Mouse (Mus musculus): ENCODE measurements around the gene Naglu.

The Naglu gene

DNA sequence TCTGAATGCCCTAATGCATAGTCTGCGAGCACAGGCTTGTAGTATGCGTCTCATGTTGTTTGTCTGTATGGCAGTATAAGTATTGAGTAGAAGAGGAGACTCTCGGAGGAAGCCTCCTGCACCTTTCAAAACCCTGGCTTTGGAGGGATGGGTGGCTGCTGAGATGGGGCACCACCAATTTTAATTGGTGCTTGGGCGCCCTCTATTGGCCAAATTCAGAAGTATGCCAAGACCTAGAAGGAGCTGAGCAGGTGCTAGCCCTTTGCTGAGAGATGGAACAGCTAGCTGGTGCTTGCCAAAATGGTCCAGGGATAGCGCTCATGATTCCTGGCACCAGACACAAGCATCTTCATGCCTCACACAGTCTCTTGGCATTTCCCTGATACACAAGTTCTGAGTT lies 12.0 kb upstream of the Naglu start:
- peak; percentile 79 for DNase-seq (ENCODE audit: extremely low spot score)

DNA sequence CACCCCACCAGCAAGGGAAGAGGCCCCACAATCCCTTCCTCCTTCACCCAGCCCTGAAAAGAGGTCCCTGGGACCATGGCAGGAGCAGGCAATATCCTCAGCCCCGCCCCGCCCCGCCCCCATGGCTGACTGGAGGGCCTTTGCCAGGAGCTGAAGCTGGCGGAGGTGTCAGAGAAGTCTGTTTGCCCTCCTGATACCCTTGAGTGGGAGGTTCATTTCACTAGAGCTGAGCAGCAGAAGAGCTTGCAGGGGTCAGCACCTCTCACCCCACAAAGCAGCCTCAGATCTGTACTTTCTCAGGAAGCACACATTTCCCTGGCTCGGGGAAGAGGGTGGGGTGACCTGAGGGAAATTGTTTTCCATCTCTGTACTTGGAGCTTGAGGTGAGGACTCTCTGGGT lies 11.1 kb upstream of the Naglu start:
- DNase-seq (ENCODE audit: extremely low spot score) = no peak

DNA sequence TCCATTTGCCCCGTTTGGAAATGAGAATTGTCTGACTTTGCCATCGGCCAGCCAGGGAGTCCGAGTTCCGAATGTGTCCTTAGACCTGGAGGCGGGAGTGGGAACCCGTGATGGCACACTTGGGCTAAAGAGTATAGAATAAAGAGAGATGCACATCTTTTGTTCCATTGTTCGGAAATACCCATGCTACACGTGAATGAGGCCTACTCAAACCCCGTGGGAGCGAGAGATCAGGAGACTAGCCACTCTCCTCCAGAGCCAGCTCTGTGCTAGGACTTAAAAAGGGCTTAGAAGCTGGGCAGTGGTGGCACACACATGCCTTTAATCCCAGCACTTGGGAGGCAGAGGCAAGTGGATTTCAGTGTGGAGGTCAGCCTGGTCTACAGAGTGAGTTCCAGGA lies 10.3 kb upstream of the Naglu start:
- DNase-seq (ENCODE audit: extremely low spot score) = no peak

DNA sequence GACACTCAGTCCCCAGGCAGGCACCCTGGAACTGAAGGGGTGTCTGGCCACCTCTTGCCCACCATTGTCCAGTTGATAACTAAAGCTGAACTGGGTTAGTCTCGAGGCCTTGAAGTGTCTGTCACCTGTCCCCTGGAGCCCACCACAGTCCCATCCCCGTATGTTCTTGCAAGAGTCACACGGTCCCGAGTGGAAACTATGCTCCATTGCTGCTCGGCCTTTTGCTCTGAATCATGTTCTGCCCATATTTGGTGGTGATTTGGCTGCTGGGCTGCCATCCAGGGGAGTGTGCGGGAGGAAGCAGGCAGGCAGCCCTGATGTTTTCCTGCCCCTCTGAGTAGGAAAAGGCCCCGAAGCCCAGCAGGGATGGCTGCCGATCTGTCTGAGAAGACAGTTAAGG lies 9.7 kb upstream of the Naglu start:
- no peak for DNase-seq (ENCODE audit: extremely low spot score)

DNA sequence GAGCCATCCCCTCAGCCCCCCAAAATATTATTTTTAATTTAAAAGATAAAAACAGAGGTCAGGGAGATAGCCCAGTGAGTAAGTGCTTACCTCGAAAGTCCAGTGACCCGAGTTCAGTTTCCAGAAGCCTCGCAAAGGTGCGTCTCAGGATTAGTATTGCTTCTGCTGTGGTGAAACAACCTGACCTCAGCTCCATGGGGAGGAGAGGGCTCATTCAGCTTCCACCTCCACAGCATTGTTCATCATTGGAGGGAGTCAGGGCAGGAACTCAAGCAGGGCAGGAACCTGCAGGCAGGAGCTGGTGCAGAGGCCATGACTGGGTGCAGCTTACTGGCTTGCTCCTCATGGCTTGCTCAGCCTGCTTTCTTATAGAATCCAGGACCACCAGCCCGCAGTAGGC lies 8.8 kb upstream of the Naglu start:
- no peak for DNase-seq (ENCODE audit: extremely low spot score)

DNA sequence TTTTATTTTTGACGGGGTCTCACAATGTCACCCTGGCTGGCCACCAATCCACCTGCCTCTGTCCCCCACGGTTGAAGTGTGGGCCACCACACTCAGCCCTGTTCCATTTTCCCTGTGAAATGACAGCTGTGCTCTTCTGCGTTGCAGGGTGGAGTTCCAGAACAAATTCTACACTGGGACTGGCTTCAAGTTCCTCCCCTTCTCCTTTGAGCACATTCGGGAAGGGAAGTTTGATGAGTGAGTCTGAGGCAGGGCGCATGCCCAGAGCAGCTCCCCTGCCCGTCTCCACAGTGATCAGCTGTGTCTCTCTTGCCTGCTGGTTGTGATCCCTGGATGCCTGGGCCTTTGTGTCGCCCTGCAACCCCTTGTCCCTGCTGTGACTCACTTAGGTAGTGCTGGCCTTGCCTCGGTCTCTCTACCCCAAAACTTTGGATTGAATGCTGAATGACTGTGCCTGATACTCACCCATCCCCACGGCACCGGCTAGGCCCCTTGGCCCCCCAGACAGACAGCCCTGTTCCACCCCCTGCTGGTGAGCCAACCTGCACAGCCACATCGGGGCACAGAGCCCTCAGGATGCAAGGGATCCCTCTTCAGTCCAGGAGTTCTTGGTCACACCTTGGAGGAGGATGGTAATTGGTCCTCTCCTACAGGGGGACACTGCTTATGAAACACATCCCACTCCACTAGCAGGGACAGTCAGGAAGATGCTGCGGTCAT lies 7.5 kb upstream of the Naglu start:
- no peak for DNase-seq (ENCODE audit: extremely low spot score)

DNA sequence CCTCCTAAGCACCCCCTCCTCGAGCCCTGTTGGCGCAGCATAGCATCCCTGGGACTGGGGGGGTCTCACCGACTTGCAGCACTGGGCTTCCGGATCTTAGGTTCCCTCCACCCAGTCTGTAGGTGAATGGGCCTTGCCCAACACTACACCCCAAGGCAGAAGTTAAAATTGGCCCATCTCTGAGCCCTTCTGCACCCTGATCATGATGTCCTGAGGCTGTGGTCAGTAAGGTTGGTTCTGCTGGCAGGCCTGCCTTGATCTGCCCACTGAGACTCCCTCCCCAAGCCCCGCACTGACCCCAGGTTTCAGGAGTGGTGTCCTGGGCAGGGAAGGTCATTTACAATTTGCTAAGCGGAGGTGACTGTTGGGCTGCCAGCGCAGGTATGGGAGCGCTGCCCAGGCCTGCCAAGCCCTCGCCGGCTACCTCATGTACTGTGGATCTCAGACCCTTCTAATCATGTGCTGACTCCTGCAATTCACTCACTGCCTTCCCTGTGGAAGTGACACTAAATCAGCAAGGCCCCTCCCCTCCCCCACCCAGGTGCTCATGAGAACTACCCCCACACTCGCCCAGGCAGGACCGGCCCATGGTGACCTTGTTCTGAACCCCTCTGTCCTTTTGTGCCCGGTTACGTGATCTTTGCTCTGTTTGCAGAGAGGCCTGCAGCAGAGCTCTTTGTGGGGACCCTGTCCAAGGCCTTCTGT lies 6.7 kb upstream of the Naglu start:
- no peak for DNase-seq (ENCODE audit: extremely low spot score)

DNA sequence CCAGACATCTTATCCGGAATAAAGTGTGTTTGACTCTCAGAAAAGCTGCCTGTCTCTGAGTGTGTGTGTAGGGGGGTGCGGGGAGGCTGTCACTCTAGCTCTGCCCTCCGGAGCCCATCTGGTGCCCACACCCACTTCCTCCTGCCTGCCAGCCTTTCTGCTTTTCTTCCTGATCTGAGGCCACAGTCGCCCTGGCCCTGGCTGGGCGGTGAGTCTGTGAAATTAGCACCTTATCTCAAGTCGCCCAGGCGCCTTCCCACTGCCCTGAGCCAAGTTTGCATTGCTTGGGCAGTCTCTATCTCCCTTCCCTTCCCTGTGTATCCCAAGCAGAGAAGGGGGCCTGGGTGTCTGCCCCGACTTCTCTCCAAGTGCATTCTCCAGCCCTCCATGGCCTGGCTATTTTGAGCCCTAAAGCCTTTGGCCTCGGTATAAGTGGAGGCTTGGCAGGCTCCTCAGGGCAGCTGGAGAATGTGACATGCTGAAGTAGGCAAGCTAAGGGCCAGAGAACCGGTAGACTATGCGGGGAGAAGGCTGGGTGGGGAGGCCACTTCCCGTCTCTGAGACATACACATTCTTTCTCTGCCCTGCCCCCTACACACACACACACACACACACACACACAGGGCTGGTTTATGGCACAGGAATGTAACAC lies 6.0 kb upstream of the Naglu start:
- DNase-seq (ENCODE audit: extremely low spot score) = no peak

DNA sequence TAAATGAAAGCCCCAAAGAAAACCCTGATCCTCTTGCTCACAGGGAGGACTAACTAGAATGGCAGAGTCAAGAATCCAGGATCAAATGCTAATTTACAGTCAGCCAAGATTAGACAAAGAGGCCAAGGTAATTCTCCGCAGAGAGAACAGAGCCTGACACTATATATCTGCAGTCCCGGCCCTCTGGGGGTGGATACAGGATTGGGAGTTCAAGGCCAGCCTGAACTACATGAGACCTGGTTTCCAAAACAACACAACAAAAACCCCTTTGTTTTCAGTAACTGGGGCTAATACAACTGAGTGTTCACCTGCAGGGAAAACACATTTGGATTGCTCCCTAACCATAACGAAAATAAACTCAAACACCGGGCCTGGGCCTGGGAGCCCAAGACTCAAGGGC lies 5.3 kb upstream of the Naglu start:
- no peak for DNase-seq (ENCODE audit: extremely low spot score)

DNA sequence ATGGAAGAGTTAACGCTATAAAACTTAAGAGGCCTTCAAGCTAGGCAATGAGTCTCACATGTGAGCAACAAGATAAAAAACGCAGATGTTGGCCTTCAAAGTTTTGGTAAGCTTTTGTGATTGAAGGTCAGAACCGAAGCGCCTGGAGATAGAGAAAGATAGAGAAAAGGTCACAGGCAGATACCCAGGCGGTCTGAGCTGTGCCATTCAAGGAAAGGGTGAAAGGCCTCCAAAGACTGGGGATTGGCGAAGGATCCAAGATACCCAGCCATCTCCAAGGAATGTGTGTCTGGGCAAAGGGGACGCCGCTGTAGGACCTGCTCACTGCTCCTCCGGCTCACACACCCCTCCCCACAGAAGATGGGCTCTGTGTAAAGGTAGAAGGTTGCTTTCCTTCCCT lies 4.8 kb upstream of the Naglu start:
- no peak for DNase-seq (ENCODE audit: extremely low spot score)

DNA sequence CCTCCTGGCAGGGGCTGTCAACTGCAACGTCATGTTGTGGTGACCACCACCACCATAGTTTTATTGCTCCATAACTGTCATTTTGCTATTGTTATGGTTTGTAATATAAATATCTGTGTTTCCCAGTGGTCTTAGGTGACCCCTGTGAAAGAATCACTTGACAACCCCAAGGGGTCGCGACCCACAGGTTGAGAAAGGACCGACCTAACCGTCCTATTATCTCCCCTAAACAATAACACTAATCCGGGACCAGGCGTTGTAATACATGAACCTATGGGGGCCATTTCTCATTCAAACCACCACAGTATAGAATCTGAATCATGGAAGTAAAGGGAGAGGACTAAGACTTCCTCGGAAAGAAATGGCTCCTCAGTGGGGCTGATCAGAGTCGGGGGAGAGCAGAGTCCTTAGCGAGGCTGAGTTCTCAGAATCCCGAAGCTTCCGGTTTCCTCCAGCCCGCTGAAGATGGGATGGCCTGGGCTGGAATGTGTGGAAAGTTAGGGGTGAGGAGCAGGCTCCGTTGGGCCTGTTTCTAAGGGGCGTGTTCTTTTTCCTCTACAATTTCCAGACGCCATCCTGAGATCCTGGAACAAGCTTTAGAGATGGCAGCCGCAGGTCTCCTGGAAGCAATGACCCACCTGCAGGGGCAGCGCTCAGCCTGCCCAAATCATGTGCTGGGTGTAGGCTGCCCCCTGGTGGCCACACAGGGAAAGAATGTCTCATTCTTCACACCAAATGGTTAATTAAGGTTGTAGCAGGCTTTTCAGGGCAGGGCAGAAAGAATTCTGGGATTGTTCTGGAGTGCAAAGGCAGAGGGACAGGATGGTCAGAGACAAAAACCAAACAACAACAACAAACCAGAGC lies 3.0 kb upstream of the Naglu start:
- DNase-seq (ENCODE audit: extremely low spot score) = peak; percentile 84

DNA sequence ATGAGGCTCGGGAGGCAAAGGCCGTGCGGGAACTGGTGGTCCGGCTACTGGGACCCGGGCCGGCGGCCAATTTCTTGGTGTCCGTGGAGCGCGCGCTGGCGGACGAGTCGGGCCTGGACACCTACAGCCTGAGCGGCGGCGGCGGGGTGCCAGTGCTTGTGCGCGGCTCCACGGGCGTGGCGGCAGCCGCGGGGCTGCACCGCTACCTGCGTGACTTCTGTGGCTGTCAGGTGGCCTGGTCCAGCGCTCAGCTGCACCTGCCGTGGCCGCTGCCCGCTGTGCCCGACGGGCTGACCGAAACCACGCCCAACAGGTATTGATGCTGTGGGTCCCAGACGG lies 346 bp downstream of the Naglu start:
- no peak for DNase-seq (ENCODE audit: extremely low spot score)

DNA sequence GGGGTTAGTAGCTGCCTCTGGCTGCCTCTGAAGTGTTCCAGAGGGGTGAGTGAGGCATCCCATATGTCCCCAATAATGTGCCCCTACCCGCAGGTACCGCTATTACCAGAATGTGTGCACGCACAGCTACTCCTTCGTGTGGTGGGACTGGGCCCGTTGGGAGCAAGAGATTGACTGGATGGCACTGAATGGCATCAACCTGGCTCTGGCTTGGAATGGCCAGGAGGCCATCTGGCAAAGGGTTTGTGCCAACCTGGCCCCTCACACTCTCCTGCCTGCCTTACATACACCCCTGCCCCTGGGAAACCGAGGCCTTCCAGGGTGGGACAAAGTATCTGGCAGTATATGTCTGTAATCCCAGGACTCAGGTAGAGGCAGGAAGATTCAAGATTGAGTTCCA lies 1.2 kb downstream of the Naglu start:
- DNase-seq (ENCODE audit: extremely low spot score) = no peak

DNA sequence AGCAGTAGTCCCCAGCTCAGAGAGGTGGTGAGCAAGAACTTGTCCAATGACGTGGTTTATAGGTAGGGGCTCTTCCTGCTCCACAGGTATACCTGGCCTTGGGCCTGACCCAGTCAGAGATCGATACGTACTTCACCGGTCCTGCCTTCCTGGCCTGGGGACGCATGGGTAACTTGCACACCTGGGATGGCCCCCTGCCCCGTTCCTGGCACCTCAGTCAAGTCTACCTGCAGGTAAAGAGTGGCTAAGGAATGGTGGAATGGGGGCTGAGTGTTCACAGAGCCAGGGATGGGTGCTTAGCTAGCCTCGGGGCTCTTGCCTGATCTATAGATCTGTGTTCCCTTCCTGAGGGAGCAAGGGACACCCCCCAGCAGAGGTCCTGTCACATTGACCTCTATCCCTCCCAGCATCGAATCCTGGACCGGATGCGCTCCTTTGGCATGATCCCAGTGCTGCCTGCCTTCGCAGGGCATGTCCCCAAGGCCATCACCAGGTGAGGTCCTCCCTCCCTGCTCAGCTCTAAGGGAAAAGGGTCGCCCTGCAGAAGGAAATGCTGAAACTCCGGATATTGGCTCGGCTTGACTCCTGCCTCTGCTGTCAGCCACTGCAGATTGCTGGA lies 2.1 kb downstream of the Naglu start:
- DNase-seq (ENCODE audit: extremely low spot score) = no peak

DNA sequence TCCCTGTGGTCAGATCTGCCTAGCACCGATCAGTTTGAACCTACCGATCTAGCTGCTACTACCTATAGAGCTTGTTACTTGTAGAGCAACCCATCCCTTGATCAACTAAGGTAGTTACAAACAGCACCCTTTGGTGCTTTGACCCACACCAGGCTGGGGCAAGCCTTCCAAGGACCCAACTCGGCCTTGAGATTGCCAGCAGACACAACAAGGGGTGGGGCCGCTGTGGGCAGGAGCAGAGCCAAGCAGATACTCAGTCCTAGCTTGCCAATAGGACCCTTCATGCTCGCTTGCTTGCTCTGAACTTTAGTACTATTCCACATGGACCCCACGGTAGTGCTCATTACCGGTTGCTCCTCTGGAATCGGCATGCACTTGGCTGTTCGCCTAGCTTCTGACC lies 8.3 kb downstream of the Naglu start, which contains the start of gene Hsd17b1:
TSS of gene Hsd17b1 (plus strand) at position 291 of the 400 bp plus-strand sequence.
- no peak for DNase-seq (ENCODE audit: extremely low spot score)

DNA sequence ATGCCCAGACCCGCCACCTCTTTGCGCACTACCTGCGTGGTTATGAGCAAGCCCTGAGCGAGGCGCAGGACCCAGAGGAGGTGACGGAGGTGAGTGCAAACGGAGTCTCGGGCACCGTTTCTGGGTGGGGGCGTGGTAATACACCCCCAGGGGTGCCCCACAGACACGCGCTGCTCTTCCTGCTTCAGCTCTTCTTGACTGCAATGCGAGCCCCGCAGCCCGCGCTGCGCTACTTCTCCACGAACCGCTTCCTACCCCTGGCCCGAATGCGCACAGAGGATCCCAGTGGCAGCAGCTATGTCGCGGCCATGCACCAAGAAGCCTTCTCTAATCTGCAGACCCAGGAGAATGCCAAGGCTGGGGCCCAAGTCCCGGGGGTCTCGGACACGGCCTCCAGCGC lies 9.9 kb downstream of the Naglu start:
- DNase-seq (ENCODE audit: extremely low spot score) = no peak

DNA sequence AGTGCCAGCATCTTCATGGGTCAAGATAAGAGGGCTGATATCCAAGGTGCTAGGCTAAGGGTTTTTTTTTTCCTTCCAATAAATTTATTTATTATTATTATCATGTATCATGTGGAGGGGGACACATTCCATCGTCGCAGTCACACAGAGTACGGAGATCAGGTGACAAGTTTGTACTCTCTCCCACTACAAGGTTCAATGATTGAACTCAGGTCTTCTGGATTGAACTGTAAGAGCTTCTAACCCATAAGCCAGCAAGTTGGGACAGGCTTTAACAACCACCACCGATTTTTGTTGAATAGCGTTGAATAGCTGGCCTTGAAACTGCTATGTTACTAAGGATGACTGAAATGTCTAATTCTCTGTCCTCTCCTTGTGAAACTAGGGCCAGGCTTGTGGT lies 10.6 kb downstream of the Naglu start:
- no peak for DNase-seq (ENCODE audit: extremely low spot score)

DNA sequence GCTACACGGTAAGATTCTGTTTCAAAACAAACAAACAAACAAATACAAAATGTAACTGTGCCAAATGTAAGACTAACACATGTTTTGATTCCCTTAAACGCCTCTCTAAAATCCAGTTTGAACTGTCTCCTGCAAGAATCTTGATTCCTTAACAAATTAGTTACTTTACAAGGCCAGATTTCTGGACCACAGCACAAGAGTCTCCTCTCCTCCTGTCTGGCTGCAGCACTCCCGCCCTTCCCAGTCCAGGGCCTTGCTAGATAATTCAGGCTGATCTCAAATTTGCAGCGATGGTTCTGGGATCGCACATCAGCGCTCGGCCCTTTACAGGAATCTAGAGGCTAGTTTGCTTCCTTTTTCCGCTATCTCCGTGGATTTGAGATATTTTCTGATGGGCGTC lies 11.8 kb downstream of the Naglu start:
- DNase-seq (ENCODE audit: extremely low spot score) = no peak

DNA sequence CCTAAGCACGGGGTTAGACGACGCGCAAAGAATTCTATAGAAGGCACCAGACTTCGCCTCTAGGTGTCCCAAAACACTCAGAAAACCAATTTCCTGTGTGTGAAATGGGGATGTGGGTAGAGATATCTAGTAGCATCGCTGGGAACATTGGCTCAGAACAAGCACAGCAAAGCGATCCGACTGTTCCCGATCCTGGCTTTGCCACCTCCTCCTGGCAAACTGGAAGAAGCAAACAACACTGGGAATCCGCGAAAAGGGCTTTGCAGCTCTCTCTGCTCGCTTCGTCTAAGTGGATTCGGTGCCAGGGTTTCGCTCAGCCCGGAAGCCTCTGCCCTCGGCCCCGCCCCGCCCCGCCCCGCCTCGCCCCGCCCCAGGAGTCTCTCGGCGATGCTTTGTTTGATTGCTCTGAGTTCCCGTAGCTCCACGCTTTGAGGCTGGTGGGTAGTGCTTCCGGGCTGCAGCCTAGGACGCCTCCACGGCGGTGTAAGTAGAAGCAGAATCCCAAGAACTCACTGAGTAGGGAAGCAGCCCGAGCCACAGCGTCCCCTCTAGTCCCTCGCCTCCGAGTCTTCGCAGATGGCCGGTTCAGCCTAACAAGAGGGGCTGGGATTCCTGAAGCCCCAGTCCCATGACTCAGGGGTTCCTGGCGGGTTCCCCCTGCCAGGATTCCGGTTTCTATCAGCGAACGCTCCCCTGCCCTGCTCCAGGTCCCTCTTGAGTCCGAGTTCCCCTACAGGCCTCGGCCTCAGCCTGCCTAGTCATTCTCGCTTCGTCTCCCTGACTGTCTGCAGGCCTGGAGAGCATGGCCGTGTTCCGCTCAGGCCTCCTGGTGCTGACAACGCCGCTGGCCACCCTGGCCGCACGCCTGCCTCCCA lies 12.6 kb downstream of the Naglu start, which contains the start of gene Coasy:
TSS of gene Coasy (plus strand) at position 358 of the 875 bp plus-strand sequence.
- DNase-seq (ENCODE audit: extremely low spot score) = peak; percentile 95

DNA sequence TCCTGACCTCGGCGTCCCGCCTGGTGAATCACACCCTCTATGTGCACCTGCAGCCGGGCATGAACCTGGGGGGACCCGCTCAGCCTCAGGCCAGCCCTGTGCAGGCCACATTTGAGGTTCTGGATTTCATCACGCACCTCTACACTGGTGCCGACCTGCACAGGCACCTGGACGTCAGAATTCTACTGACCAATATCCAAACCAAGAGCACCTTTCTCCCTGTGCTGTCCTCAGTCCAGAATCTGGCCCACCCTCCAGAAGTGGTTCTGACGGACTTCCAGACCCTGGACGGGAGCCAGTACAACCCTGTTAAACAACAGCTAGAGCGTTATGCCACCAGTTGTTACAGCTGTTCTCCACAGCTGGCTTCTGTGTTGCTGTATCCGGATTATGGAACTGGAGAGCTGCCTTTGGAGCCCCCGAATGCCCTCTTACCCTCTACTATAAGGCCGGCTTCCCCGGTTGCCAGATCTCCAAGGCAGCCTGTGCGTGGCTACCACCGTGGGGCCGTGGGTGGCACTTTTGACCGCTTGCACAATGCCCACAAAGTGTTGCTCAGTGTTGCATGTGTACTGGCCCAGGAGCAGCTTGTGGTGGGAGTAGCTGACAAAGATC lies 13.4 kb downstream of the Naglu start:
- no peak for DNase-seq (ENCODE audit: extremely low spot score)

Data from embryo, embryonic 9.5 days (tissue).